Mouse (Mus musculus) mesoderm, embryonic 11.5 days (tissue): Measurements from ENCODE around the gene Kdm5c.
A peak's percentile ranks its signal among the peaks of the same experiment; 100 is the strongest.
"Not testable (repeated sequence)": the region's sequence is repeated elsewhere in the genome, so short reads cannot be mapped to it uniquely, and the experiment has no call there.

ENCODE experiments used
- DNase-seq: peaks from one replicate; pipeline ENCODE4 v3.0.0-alpha.2; 2012; ENCODE audit warnings: low read depth, low spot score

The Kdm5c gene

DNA sequence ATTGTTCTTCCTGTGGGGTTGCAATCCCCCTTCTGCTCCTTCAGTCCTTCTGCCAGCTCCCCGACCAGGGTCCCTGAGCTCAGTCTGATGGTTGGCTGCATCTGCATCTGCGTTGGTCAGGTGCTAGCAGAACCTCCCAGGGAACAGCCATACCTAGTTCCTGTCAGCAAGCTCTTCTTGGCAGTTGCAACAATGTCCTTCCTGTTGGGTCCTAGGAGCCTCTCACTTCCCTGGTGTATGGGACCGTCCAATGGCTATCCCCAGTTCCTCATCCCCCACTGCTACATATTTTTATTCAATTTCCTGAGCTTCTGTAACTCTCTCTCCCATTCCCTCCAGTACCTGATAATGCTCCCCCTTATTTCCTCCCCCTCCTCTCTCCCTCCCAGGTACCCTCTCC is 51.9 kb downstream of the Kdm5c start:
- no peak for DNase-seq

- DNase-seq, result not testable (repeated sequence)
These were observed 54.2 kb downstream of the Kdm5c start for GRCm38 (mm10) chrX:152287026-152287425.

GRCm38 (mm10) chrX:152306224-152306623 is 73.4 kb downstream of the Kdm5c start:
- DNase-seq, result no peak

GRCm38 (mm10) chrX:152307371-152307770 is 74.6 kb downstream of the Kdm5c start:
- DNase-seq, result no peak

GRCm38 (mm10) chrX:152307942-152308341 is 75.1 kb downstream of the Kdm5c start:
- DNase-seq, result peak; percentile 18

- DNase-seq, result no peak
These were observed 87.7 kb downstream of the Kdm5c start for GRCm38 (mm10) chrX:152320535-152320934.

DNA sequence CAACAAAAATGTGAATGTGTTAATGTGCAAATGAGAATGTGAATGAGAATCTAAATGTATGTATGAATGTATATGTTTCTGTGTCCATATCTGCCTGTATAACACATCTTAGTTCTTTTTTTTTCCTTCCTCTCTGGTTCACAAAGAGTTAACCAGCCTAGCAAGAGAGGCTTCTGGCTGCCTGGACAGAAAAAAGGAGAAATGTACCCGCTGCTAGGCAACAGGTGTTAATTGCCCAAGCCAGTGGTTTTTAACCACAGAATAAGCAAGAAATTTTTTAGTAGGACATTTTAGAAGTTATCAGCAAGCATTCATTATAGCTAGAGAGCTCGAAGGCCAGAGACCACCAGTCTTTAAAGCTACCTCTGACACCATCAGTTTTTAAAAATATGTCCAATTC is 90.0 kb downstream of the Kdm5c start:
- DNase-seq, result no peak

- no peak for DNase-seq
These were observed 90.8 kb downstream of the Kdm5c start for GRCm38 (mm10) chrX:152323584-152323983.
